Mouse (Mus musculus): Measurements from ENCODE around the gene Gm20388. TPM values are rescaled to one million over a fixed set of nuclear protein-coding genes. Genes with fewer than 3 reads are reported as not detected.

Gm20388 gene
- polyA plus RNA-seq, 1 experiment from 2014 or later, result 8.3 TPM

GRCm38 (mm10) chr8:119952747-119953146 lies 42.1 kb downstream of the Gm20388 start:
- H3K4me3 ChIP-seq (ENCODE audit: low read depth, low read length), result no peak overlapping the region
- no peak overlapping the region for H3K4me2 ChIP-seq (ENCODE audit: low read length)
- H3K36me3 ChIP-seq (ENCODE audit: control insufficient read depth, insufficient read depth, low read length), result peaks cover 97% of the 10 kb centered on the region
- no peak overlapping the region for H3K27ac ChIP-seq (ENCODE audit: low read depth)
- WGBS, result 76% methylated on average over 5 of the region's 5 CpGs
- ATAC-seq (replicated peaks; ENCODE audit: low FRiP score, low TSS enrichment, low read depth), result no peak
- H3K9ac ChIP-seq (ENCODE audit: low read length), result no peak overlapping the region
- H3K27me3 ChIP-seq (replicated peaks; ENCODE audit: control insufficient read depth, insufficient read depth, low read length), result no peaks in the 10 kb centered on the region
- no peaks in the 10 kb centered on the region for H3K4me1 ChIP-seq (replicated peaks; ENCODE audit: control insufficient read depth, insufficient read depth, low read length)
- no peak for DNase-seq (ENCODE audit: low spot score)
- H3K9me3 ChIP-seq (ENCODE audit: control insufficient read depth, low read length), result no peaks in the 10 kb centered on the region

- no peak overlapping the region for H3K4me2 ChIP-seq (ENCODE audit: low read length)
- WGBS, result 89% methylated on average over 8 of the region's 8 CpGs
- no peak overlapping the region for H3K4me3 ChIP-seq (ENCODE audit: low read depth, low read length)
- H3K27ac ChIP-seq (ENCODE audit: low read depth), result no peak overlapping the region
- H3K4me1 ChIP-seq (replicated peaks; ENCODE audit: control insufficient read depth, insufficient read depth, low read length), result no peaks in the 10 kb centered on the region
- no peaks in the 10 kb centered on the region for H3K27me3 ChIP-seq (replicated peaks; ENCODE audit: control insufficient read depth, insufficient read depth, low read length)
- H3K9ac ChIP-seq (ENCODE audit: low read length), result no peak overlapping the region
- no peaks in the 10 kb centered on the region for H3K9me3 ChIP-seq (ENCODE audit: control insufficient read depth, low read length)
- H3K36me3 ChIP-seq (ENCODE audit: control insufficient read depth, insufficient read depth, low read length), result peaks cover 80% of the 10 kb centered on the region
- DNase-seq (ENCODE audit: low spot score), result no peak
- no peak for ATAC-seq (replicated peaks; ENCODE audit: low FRiP score, low TSS enrichment, low read depth)
These were observed 44.7 kb downstream of the Gm20388 start for GRCm38 (mm10) chr8:119955333-119955732.

GRCm38 (mm10) chr8:119958076-119958475 lies 47.4 kb downstream of the Gm20388 start:
- 92% methylated on average over 10 of the region's 10 CpGs for WGBS
- H3K27me3 ChIP-seq (replicated peaks; ENCODE audit: control insufficient read depth, insufficient read depth, low read length), result no peaks in the 10 kb centered on the region
- no peak overlapping the region for H3K4me2 ChIP-seq (ENCODE audit: low read length)
- H3K36me3 ChIP-seq (ENCODE audit: control insufficient read depth, insufficient read depth, low read length), result peaks cover 52% of the 10 kb centered on the region
- ATAC-seq (replicated peaks; ENCODE audit: low FRiP score, low TSS enrichment, low read depth), result no peak
- no peak for DNase-seq (ENCODE audit: low spot score)
- H3K4me1 ChIP-seq (replicated peaks; ENCODE audit: control insufficient read depth, insufficient read depth, low read length), result 0 out of 2 replicates have a peak, but pooled peaks cover 4% of the 10 kb centered on the region
- no peak overlapping the region for H3K4me3 ChIP-seq (ENCODE audit: low read depth, low read length)
- no peak overlapping the region for H3K27ac ChIP-seq (ENCODE audit: low read depth)
- H3K9ac ChIP-seq (ENCODE audit: low read length), result no peak overlapping the region
- no peaks in the 10 kb centered on the region for H3K9me3 ChIP-seq (ENCODE audit: control insufficient read depth, low read length)

GRCm38 (mm10) chr8:119960531-119961104 lies 50.0 kb downstream of the Gm20388 start:
- Histone ChIP-seq H3K36me3 (ENCODE audit: control insufficient read depth, insufficient read depth, low read length) (peaks cover 27% of the 10 kb centered on the region), H3K9me3 (ENCODE audit: control insufficient read depth, low read length) (no peaks in the 10 kb centered on the region), H3K4me1 (replicated peaks; ENCODE audit: control insufficient read depth, insufficient read depth, low read length) (0 out of 2 replicates have a peak, but pooled peaks cover 4% of the 10 kb centered on the region), H3K9ac (ENCODE audit: low read length) (no peak overlapping the region), H3K27me3 (replicated peaks; ENCODE audit: control insufficient read depth, insufficient read depth, low read length) (no peaks in the 10 kb centered on the region), H3K27ac (ENCODE audit: low read depth) (no peak overlapping the region), H3K4me2 (ENCODE audit: low read length) (no peak overlapping the region), H3K4me3 (ENCODE audit: low read depth, low read length) (no peak overlapping the region)
- ATAC-seq (replicated peaks; ENCODE audit: low FRiP score, low TSS enrichment, low read depth), result no peak
- no peak for DNase-seq (ENCODE audit: low spot score)
- 51% methylated on average over 5 of the region's 5 CpGs for WGBS

GRCm38 (mm10) chr8:119964859-119965258 lies 54.2 kb downstream of the Gm20388 start:
- Histone ChIP-seq H3K27me3 (replicated peaks; ENCODE audit: control insufficient read depth, insufficient read depth, low read length) (no peaks in the 10 kb centered on the region), H3K9me3 (ENCODE audit: control insufficient read depth, low read length) (0 out of 2 replicates have a peak, but pooled peaks cover 6% of the 10 kb centered on the region), H3K4me2 (ENCODE audit: low read length) (no peak overlapping the region), H3K4me1 (replicated peaks; ENCODE audit: control insufficient read depth, insufficient read depth, low read length) (0 out of 2 replicates have a peak, but pooled peaks cover 4% of the 10 kb centered on the region), H3K4me3 (ENCODE audit: low read depth, low read length) (no peak overlapping the region), H3K9ac (ENCODE audit: low read length) (no peak overlapping the region), H3K36me3 (ENCODE audit: control insufficient read depth, insufficient read depth, low read length) (no peaks in the 10 kb centered on the region), H3K27ac (ENCODE audit: low read depth) (no peak overlapping the region)
- DNase-seq (ENCODE audit: low spot score), result no peak
- 65% methylated on average over 4 of the region's 4 CpGs for WGBS
- no peak for ATAC-seq (replicated peaks; ENCODE audit: low FRiP score, low TSS enrichment, low read depth)

GRCm38 (mm10) chr8:119967435-119967834 lies 56.8 kb downstream of the Gm20388 start:
- Histone ChIP-seq H3K4me2 (ENCODE audit: low read length) (no peak overlapping the region), H3K4me1 (replicated peaks; ENCODE audit: control insufficient read depth, insufficient read depth, low read length) (peaks cover 7% of the 10 kb centered on the region; the same call in 1 of the 2 replicates), H3K9ac (ENCODE audit: low read length) (no peak overlapping the region), H3K27ac (ENCODE audit: low read depth) (no peak overlapping the region), H3K27me3 (replicated peaks; ENCODE audit: control insufficient read depth, insufficient read depth, low read length) (no peaks in the 10 kb centered on the region), H3K9me3 (ENCODE audit: control insufficient read depth, low read length) (0 out of 2 replicates have a peak, but pooled peaks cover 6% of the 10 kb centered on the region), H3K4me3 (ENCODE audit: low read depth, low read length) (no peak overlapping the region), H3K36me3 (ENCODE audit: control insufficient read depth, insufficient read depth, low read length) (no peaks in the 10 kb centered on the region)
- ATAC-seq (replicated peaks; ENCODE audit: low FRiP score, low TSS enrichment, low read depth), result no peak
- WGBS, result 90% methylated on average over 9 of the region's 9 CpGs
- no peak for DNase-seq (ENCODE audit: low spot score)

- Histone ChIP-seq H3K9me3 (ENCODE audit: control insufficient read depth, low read length) (0 out of 2 replicates have a peak, but pooled peaks cover 6% of the 10 kb centered on the region), H3K4me1 (replicated peaks; ENCODE audit: control insufficient read depth, insufficient read depth, low read length) (peaks cover 10% of the 10 kb centered on the region; the same call in 1 of the 2 replicates), H3K9ac (ENCODE audit: low read length) (no peak overlapping the region), H3K27me3 (replicated peaks; ENCODE audit: control insufficient read depth, insufficient read depth, low read length) (no peaks in the 10 kb centered on the region), H3K36me3 (ENCODE audit: control insufficient read depth, insufficient read depth, low read length) (no peaks in the 10 kb centered on the region), H3K4me3 (ENCODE audit: low read depth, low read length) (no peak overlapping the region), H3K4me2 (ENCODE audit: low read length) (no peak overlapping the region), H3K27ac (ENCODE audit: low read depth) (no peak overlapping the region)
- WGBS, result 79% methylated on average over 9 of the region's 9 CpGs
- ATAC-seq (replicated peaks; ENCODE audit: low FRiP score, low TSS enrichment, low read depth) (no peak), DNase-seq (ENCODE audit: low spot score) (no peak)
These were observed 59.5 kb downstream of the Gm20388 start for GRCm38 (mm10) chr8:119970169-119970568.

GRCm38 (mm10) chr8:119972558-119972957 lies 61.9 kb downstream of the Gm20388 start:
- WGBS, result 58% methylated on average over 12 of the region's 12 CpGs
- H3K9ac ChIP-seq (ENCODE audit: low read length), result no peak overlapping the region
- H3K4me3 ChIP-seq (ENCODE audit: low read depth, low read length), result no peak overlapping the region
- H3K27ac ChIP-seq (ENCODE audit: low read depth), result no peak overlapping the region
- no peaks in the 10 kb centered on the region for H3K27me3 ChIP-seq (replicated peaks; ENCODE audit: control insufficient read depth, insufficient read depth, low read length)
- peaks cover 10% of the 10 kb centered on the region; the same call in 1 of the 2 replicates for H3K4me1 ChIP-seq (replicated peaks; ENCODE audit: control insufficient read depth, insufficient read depth, low read length)
- H3K4me2 ChIP-seq (ENCODE audit: low read length), result no peak overlapping the region
- ATAC-seq (replicated peaks; ENCODE audit: low FRiP score, low TSS enrichment, low read depth) (no peak), DNase-seq (ENCODE audit: low spot score) (no peak)
- H3K36me3 ChIP-seq (ENCODE audit: control insufficient read depth, insufficient read depth, low read length), result no peaks in the 10 kb centered on the region
- 0 out of 2 replicates have a peak, but pooled peaks cover 2% of the 10 kb centered on the region for H3K9me3 ChIP-seq (ENCODE audit: control insufficient read depth, low read length)

GRCm38 (mm10) chr8:119978770-119979381 lies 68.2 kb downstream of the Gm20388 start:
- H3K27ac ChIP-seq (ENCODE audit: low read depth), result no peak overlapping the region
- ATAC-seq (replicated peaks; ENCODE audit: low FRiP score, low TSS enrichment, low read depth) (no peak), DNase-seq (ENCODE audit: low spot score) (no peak)
- H3K36me3 ChIP-seq (ENCODE audit: control insufficient read depth, insufficient read depth, low read length), result no peaks in the 10 kb centered on the region
- no peaks in the 10 kb centered on the region for H3K27me3 ChIP-seq (replicated peaks; ENCODE audit: control insufficient read depth, insufficient read depth, low read length)
- H3K9me3 ChIP-seq (ENCODE audit: control insufficient read depth, low read length), result no peaks in the 10 kb centered on the region
- no peak overlapping the region for H3K4me2 ChIP-seq (ENCODE audit: low read length)
- no peak overlapping the region for H3K4me3 ChIP-seq (ENCODE audit: low read depth, low read length)
- H3K4me1 ChIP-seq (replicated peaks; ENCODE audit: control insufficient read depth, insufficient read depth, low read length), result no peaks in the 10 kb centered on the region
- H3K9ac ChIP-seq (ENCODE audit: low read length), result no peak overlapping the region
- WGBS, result 75% methylated on average over 11 of the region's 11 CpGs
